Mouse (Mus musculus): Measurements from ENCODE around the gene Mr1. TPM values are rescaled to one million over a fixed set of nuclear protein-coding genes. Genes with fewer than 3 reads are reported as not detected.
"Not testable (repeated sequence)": the region's sequence is repeated elsewhere in the genome, so short reads cannot be mapped to it uniquely, and the experiment has no call there.

Mr1 gene
- polyA plus RNA-seq (2016; fragmentation: Nextera tagmentation; extraction: Ambion mirVana) = 4.6 and 6.2 TPM in 2 replicates

- H3K4me1 ChIP-seq = peaks cover 6% of the 10 kb centered on the region; the same call in 1 of the 2 replicates
- no peaks in the 10 kb centered on the region for H3K27me3 ChIP-seq
- H3K9ac ChIP-seq = peak within 1 kb of the TSS; percentile 29; the same call in 1 of the 2 replicates
- H3K36me3 ChIP-seq = no peaks in the 10 kb centered on the region
- 0 out of 2 replicates have a peak within 1 kb of the TSS, but pooled peaks have one; percentile 7 for H3K27ac ChIP-seq
- no peaks in the 10 kb centered on the region for H3K9me3 ChIP-seq
- H3K4me2 ChIP-seq (replicated peaks) = peak within 1 kb of the TSS; percentile 42
- WGBS = 45% methylated on average over 8 of the region's 8 CpGs
- peak within 1 kb of the TSS; percentile 35 for H3K4me3 ChIP-seq
- ATAC-seq (ENCODE audit: insufficient number of reproducible peaks, insufficient read depth, low FRiP score, low TSS enrichment) = peak; percentile 92
Observed at GRCm38 (mm10) chr1:155146572-155146980, at the start of gene Mr1. Mr1 (minus strand) TSS chr1:155146814.

DNA sequence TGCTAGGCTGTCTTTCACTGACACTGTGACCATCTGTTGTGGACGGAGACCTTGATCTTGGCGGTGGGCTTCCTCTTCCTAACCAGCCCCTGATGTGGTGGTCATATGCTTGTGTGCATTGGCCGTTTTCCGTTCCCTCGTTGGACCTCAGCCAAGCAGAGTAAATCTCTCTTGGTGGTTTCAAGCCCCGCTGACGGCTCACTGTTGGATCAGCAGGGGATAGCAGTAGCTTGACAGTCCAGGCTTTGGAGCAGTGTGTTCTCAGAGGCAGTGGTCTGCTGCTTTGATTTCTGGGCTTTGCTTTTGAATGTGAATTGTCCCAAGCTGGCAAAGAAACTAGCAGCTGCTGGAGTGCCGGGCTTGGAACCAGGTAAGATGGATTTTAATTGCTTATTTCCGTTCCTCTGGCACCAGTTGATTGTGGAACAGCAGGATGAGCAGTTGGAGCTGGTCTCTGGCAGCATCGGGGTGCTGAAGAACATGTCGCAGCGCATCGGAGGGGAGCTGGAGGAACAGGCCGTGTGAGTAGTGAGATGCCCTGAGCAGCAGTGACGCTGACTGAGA, 46.3 kb upstream of the Mr1 start:
- H3K4me3 ChIP-seq = no peak overlapping the region
- H3K9ac ChIP-seq = no peak overlapping the region
- no peak overlapping the region for H3K27ac ChIP-seq
- H3K27me3 ChIP-seq = no peaks in the 10 kb centered on the region
- 78% methylated on average over 15 of the region's 15 CpGs for WGBS
- ATAC-seq (ENCODE audit: insufficient number of reproducible peaks, insufficient read depth, low FRiP score, low TSS enrichment) = no peak
- H3K4me1 ChIP-seq = no peaks in the 10 kb centered on the region
- H3K9me3 ChIP-seq = no peaks in the 10 kb centered on the region
- no peak overlapping the region for H3K4me2 ChIP-seq (replicated peaks)
- peaks cover 74% of the 10 kb centered on the region for H3K36me3 ChIP-seq

DNA sequence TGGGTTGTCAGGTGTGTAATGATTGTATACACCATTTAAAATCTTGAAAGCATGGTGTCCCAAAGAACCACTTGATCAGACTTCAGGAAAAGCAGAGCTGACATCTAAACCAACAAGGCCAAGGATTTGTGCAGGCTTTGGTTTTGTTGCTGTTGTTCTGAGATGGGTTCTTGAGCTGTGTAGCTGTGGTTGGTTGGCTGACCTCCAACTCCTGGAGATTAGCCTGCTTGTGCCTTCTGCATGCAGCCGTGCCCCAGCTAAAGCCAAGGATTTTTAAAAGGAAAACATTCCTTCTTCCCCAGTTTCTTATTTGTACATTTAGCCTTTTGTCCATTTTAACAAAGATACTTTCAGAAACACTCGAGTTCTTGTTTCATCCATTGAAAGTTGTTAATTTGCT, 45.1 kb upstream of the Mr1 start:
- H3K9me3 ChIP-seq = no peaks in the 10 kb centered on the region
- H3K36me3 ChIP-seq = peaks cover 72% of the 10 kb centered on the region
- H3K4me1 ChIP-seq = no peaks in the 10 kb centered on the region
- H3K27me3 ChIP-seq = no peaks in the 10 kb centered on the region
- no peak overlapping the region for H3K4me3 ChIP-seq
- H3K9ac ChIP-seq = no peak overlapping the region
- no peak for ATAC-seq (ENCODE audit: insufficient number of reproducible peaks, insufficient read depth, low FRiP score, low TSS enrichment)
- no peak overlapping the region for H3K27ac ChIP-seq
- H3K4me2 ChIP-seq (replicated peaks) = no peak overlapping the region
- 89% methylated on average over 2 of the region's 2 CpGs for WGBS

GRCm38 (mm10) chr1:155191219-155191618, 44.6 kb upstream of the Mr1 start:
- no peaks in the 10 kb centered on the region for H3K9me3 ChIP-seq
- H3K4me2 ChIP-seq (replicated peaks) = no peak overlapping the region
- H3K9ac ChIP-seq = no peak overlapping the region
- no peaks in the 10 kb centered on the region for H3K4me1 ChIP-seq
- no peak for ATAC-seq (ENCODE audit: insufficient number of reproducible peaks, insufficient read depth, low FRiP score, low TSS enrichment)
- H3K27me3 ChIP-seq = no peaks in the 10 kb centered on the region
- WGBS = 90% methylated on average over 8 of the region's 8 CpGs
- no peak overlapping the region for H3K4me3 ChIP-seq
- no peak overlapping the region for H3K27ac ChIP-seq
- peaks cover 75% of the 10 kb centered on the region for H3K36me3 ChIP-seq

DNA sequence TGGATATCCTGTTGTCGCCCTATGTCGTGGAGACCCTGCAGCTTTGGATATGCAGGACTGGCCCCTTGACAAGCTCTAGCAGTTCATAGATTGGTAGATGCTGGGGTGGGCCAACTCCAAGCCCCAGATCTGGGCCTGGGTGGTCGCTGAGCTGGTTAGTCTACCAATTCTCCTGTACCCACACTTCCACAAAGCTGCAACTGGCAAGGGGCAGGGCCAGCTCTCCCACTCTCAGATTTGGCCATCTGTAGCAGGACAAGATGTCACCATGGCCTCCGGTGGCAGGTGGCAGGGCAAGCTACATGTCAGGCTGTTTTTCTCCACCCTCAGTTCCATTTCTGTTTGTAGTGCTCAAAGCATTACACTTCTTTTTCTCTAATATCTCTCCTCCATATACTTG, 42.0 kb upstream of the Mr1 start:
- WGBS = 91% methylated on average over 4 of the region's 4 CpGs
- Histone ChIP-seq H3K27me3 (no peaks in the 10 kb centered on the region), H3K4me2 (replicated peaks) (no peak overlapping the region), H3K4me3 (no peak overlapping the region), H3K9ac (no peak overlapping the region), H3K9me3 (no peaks in the 10 kb centered on the region), H3K36me3 (peaks cover 58% of the 10 kb centered on the region), H3K4me1 (no peaks in the 10 kb centered on the region), H3K27ac (no peak overlapping the region)
- ATAC-seq (ENCODE audit: insufficient number of reproducible peaks, insufficient read depth, low FRiP score, low TSS enrichment) = no peak

DNA sequence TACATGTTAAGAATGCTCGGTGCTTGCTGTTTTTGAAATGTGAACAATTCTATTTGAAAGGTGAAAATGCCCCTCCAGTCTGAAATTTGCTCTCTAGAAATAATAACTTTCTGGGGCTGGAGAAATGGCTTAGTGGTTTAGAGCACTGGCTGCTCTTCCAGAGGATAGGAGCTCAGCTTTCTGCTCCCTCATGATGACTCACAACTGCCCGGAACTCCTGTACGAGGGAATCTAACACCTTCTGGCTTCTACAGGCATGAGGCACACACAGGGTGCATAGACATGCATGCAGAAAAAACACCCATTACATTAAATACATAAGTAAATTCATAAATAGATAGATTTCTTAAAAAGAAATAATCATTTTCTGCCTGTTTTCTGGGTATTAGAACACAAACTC, 37.6 kb upstream of the Mr1 start:
- Histone ChIP-seq H3K27me3 (no peaks in the 10 kb centered on the region), H3K4me2 (replicated peaks) (no peak overlapping the region), H3K9ac (no peak overlapping the region), H3K9me3 (no peaks in the 10 kb centered on the region), H3K27ac (no peak overlapping the region), H3K4me1 (no peaks in the 10 kb centered on the region), H3K36me3 (peaks cover 45% of the 10 kb centered on the region), H3K4me3 (no peak overlapping the region)
- 86% methylated on average over 3 of the region's 3 CpGs for WGBS
- no peak for ATAC-seq (ENCODE audit: insufficient number of reproducible peaks, insufficient read depth, low FRiP score, low TSS enrichment)

DNA sequence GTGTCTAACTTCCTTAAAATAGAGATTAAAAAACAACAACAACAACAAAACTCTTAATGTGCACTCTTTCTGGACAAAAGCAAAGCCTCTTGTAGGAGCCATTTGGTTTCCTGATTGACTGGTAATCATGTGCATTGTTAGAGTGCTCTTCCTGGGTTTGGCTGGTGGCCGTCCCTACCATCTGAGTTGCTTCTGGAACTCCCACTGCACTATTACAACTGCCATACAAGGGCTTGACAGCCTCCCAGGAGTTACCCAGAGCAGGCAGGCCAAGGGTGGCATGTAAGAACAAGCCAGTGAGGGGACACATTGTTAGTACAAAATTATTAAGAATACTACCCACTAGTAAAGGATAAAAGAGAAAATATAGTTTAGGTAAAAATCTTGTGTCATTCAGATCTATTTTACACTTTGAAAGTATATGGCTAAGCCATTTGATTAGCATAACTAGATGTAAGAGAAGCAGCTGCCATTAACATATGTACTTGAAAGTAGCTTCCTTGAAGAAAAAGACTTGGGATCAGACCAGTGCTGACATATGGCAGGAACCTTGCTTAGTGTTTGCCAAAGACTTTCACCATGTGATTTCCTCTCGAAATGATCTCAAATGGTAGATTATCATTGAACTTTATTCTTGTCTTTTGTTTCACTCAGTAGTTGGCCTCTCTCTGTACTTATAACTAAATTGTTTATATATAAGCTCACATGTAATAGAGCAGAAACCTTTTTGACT, 31.7 kb upstream of the Mr1 start:
- Histone ChIP-seq H3K4me1 (no peaks in the 10 kb centered on the region), H3K9ac (no peak overlapping the region), H3K27me3 (no peaks in the 10 kb centered on the region), H3K36me3 (peaks cover 56% of the 10 kb centered on the region), H3K27ac (no peak overlapping the region), H3K9me3 (no peaks in the 10 kb centered on the region), H3K4me2 (replicated peaks) (no peak overlapping the region), H3K4me3 (no peak overlapping the region)
- WGBS = 83% methylated on average over 2 of the region's 2 CpGs
- no peak for ATAC-seq (ENCODE audit: insufficient number of reproducible peaks, insufficient read depth, low FRiP score, low TSS enrichment)

- no peak overlapping the region for H3K9ac ChIP-seq
- no peaks in the 10 kb centered on the region for H3K9me3 ChIP-seq
- no peak overlapping the region for H3K4me2 ChIP-seq (replicated peaks)
- H3K27me3 ChIP-seq = no peaks in the 10 kb centered on the region
- H3K27ac ChIP-seq = no peak overlapping the region
- H3K4me1 ChIP-seq = no peaks in the 10 kb centered on the region
- H3K4me3 ChIP-seq = no peak overlapping the region
- ATAC-seq (ENCODE audit: insufficient number of reproducible peaks, insufficient read depth, low FRiP score, low TSS enrichment) = no peak
- WGBS = 91% methylated on average over 1 of the region's 1 CpGs
- H3K36me3 ChIP-seq = peaks cover 33% of the 10 kb centered on the region
Observed at GRCm38 (mm10) chr1:155174424-155174823, 27.8 kb upstream of the Mr1 start.

- H3K36me3 ChIP-seq = peaks cover 27% of the 10 kb centered on the region
- ATAC-seq (ENCODE audit: insufficient number of reproducible peaks, insufficient read depth, low FRiP score, low TSS enrichment); H3K27ac ChIP-seq; H3K9ac ChIP-seq; H3K27me3 ChIP-seq; H3K4me2 ChIP-seq (replicated peaks); H3K9me3 ChIP-seq; H3K4me3 ChIP-seq; H3K4me1 ChIP-seq: not testable (repeated sequence)
- WGBS = 80% methylated on average over 1 of the region's 1 CpGs
Observed at GRCm38 (mm10) chr1:155173644-155174016, 27.0 kb upstream of the Mr1 start.

GRCm38 (mm10) chr1:155172895-155173643, 26.5 kb upstream of the Mr1 start:
- H3K27ac ChIP-seq = no peak overlapping the region
- WGBS = 83% methylated on average over 3 of the region's 3 CpGs
- H3K27me3 ChIP-seq = no peaks in the 10 kb centered on the region
- H3K9ac ChIP-seq = no peak overlapping the region
- peaks cover 24% of the 10 kb centered on the region for H3K36me3 ChIP-seq
- ATAC-seq (ENCODE audit: insufficient number of reproducible peaks, insufficient read depth, low FRiP score, low TSS enrichment) = no peak
- no peaks in the 10 kb centered on the region for H3K4me1 ChIP-seq
- H3K9me3 ChIP-seq = no peaks in the 10 kb centered on the region
- no peak overlapping the region for H3K4me2 ChIP-seq (replicated peaks)
- no peak overlapping the region for H3K4me3 ChIP-seq

GRCm38 (mm10) chr1:155169935-155170334, 23.3 kb upstream of the Mr1 start:
- H3K4me2 ChIP-seq (replicated peaks) = no peak overlapping the region
- no peak overlapping the region for H3K4me3 ChIP-seq
- no peaks in the 10 kb centered on the region for H3K27me3 ChIP-seq
- no peak for ATAC-seq (ENCODE audit: insufficient number of reproducible peaks, insufficient read depth, low FRiP score, low TSS enrichment)
- no peak overlapping the region for H3K9ac ChIP-seq
- no peaks in the 10 kb centered on the region for H3K9me3 ChIP-seq
- H3K27ac ChIP-seq = no peak overlapping the region
- peaks cover 11% of the 10 kb centered on the region for H3K36me3 ChIP-seq
- no peaks in the 10 kb centered on the region for H3K4me1 ChIP-seq

DNA sequence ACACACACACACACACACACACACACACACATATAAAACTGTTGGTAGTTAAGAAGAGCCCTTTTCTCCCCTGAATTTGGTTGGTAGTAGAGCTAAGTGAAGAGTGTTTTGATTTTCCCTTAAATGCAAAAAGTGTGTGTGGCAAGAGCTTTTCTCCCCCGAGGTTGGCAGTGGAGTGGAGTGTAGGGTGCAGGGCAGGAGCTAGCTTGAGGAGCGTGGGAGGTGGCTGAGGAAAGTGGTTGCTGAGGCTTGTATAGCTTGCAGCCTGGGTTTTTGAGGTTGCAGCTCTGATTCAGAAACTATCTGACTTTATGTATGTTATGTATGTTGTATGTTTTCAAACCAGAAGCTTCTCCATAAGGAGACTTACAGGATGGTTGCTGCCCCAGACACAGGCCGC, 20.8 kb upstream of the Mr1 start:
- Histone ChIP-seq H3K36me3 (no peaks in the 10 kb centered on the region), H3K4me2 (replicated peaks) (no peak overlapping the region), H3K9ac (no peak overlapping the region), H3K4me1 (no peaks in the 10 kb centered on the region), H3K27ac (no peak overlapping the region), H3K4me3 (no peak overlapping the region), H3K27me3 (no peaks in the 10 kb centered on the region), H3K9me3 (no peaks in the 10 kb centered on the region)
- WGBS = 89% methylated on average over 3 of the region's 3 CpGs
- no peak for ATAC-seq (ENCODE audit: insufficient number of reproducible peaks, insufficient read depth, low FRiP score, low TSS enrichment)

All from embryonic facial prominence, embryonic 12.5 days (tissue).